Mouse (Mus musculus) ES-CJ7 (cell line): Measurements from ENCODE around the gene Mospd3.

Experiments used
- DNase-seq: peaks from one replicate; pipeline ENCODE4 v3.0.0; 2011; ENCODE audit warnings: low read depth, low spot score

The Mospd3 gene

GRCm38 (mm10) chr5:137600619-137601364 lies at the start of gene Mospd3:
TSS of gene Mospd3 (minus strand) at chr5:137601058.
- peak; percentile 99 for DNase-seq

- DNase-seq: peak; percentile 74
These were observed 49.1 kb upstream of the Mospd3 start for GRCm38 (mm10) chr5:137649669-137650571.

- DNase-seq: no peak
These were observed 48.4 kb upstream of the Mospd3 start for GRCm38 (mm10) chr5:137649251-137649650.

GRCm38 (mm10) chr5:137647827-137648601 lies 47.2 kb upstream of the Mospd3 start:
- no peak for DNase-seq

- DNase-seq: no peak
These were observed 44.8 kb upstream of the Mospd3 start, which contains the start of gene Irs3 for GRCm38 (mm10) chr5:137645652-137646091. TSS of gene Irs3 (minus strand) at chr5:137645714.

- DNase-seq: no peak
These were observed 44.3 kb upstream of the Mospd3 start for GRCm38 (mm10) chr5:137645091-137645651.

- DNase-seq: no peak
These were observed 43.6 kb upstream of the Mospd3 start for GRCm38 (mm10) chr5:137644484-137644883.

- DNase-seq: peak; percentile 56
These were observed 42.0 kb upstream of the Mospd3 start for GRCm38 (mm10) chr5:137642886-137643285.

GRCm38 (mm10) chr5:137641054-137641453 lies 40.2 kb upstream of the Mospd3 start, which contains the start of gene Sap25:
TSS of gene Sap25 (plus strand) at chr5:137641334.
- DNase-seq: peak; percentile 93

GRCm38 (mm10) chr5:137639472-137639871 lies 38.6 kb upstream of the Mospd3 start:
- peak; percentile 72 for DNase-seq

- DNase-seq: no peak
These were observed 32.7 kb upstream of the Mospd3 start for GRCm38 (mm10) chr5:137633397-137634084.

- DNase-seq: no peak
These were observed 30.7 kb upstream of the Mospd3 start for GRCm38 (mm10) chr5:137631591-137631990.

GRCm38 (mm10) chr5:137631171-137631570 lies 30.3 kb upstream of the Mospd3 start:
- peak; percentile 96 for DNase-seq

GRCm38 (mm10) chr5:137630602-137631001 lies 29.7 kb upstream of the Mospd3 start:
- peak; percentile 53 for DNase-seq

- DNase-seq: peak; percentile 91
These were observed 29.2 kb upstream of the Mospd3 start for GRCm38 (mm10) chr5:137629906-137630545.

GRCm38 (mm10) chr5:137629306-137629721 lies 28.5 kb upstream of the Mospd3 start:
- peak; percentile 79 for DNase-seq

GRCm38 (mm10) chr5:137628498-137629305 lies 27.8 kb upstream of the Mospd3 start, which contains the start of the genes Fbxo24, Lrch4 and Gm20605:
TSS of gene Fbxo24 (minus strand) at chr5:137629002.
TSS of gene Lrch4 (plus strand) at chr5:137629121.
TSS of gene Gm20605 (plus strand) at chr5:137629175.
- DNase-seq: peak; percentile 100

- DNase-seq: peak; percentile 49
These were observed 27.1 kb upstream of the Mospd3 start for GRCm38 (mm10) chr5:137627991-137628390.
